Mouse (Mus musculus) brain, embryonic 14.5 days (tissue): ENCODE results near the gene Elovl5.

Source experiments
- CTCF ChIP-seq: fragments of 200-500 bp; IDR thresholded peaks from 2 replicates; pipeline ENCODE4 v1.5.1; 2012; ENCODE audit warnings: inconsistent platforms, mild to moderate bottlenecking, moderate library complexity, borderline replicate concordance; ENCODE audit not compliant: insufficient read depth, insufficient read length; ENCODE audit errors: extremely low read depth
- POLR2A ChIP-seq: fragments of 200-500 bp; IDR thresholded peaks from 2 replicates; pipeline ENCODE4 v1.6.1; 2012; ENCODE audit warnings: mild to moderate bottlenecking, inconsistent platforms, borderline replicate concordance; ENCODE audit not compliant: poor library complexity, insufficient read depth, insufficient read length, severe bottlenecking; ENCODE audit errors: extremely low read depth

GRCm38 (mm10) chr9:77938761-77939553, 21.8 kb downstream of the Elovl5 start:
- no peak for TF ChIP-seq CTCF
- no peak for TF ChIP-seq POLR2A
